Mouse (Mus musculus) stomach, embryonic 15.5 days (tissue): Measurements from ENCODE around the gene Fxr2. TPM values are rescaled to one million over a fixed set of nuclear protein-coding genes. Genes with fewer than 3 reads are reported as not detected.

Source experiments
- ATAC-seq: fragments of 200-750 bp; cut with Nextera tagmentation; 2 replicates; pipeline ENCODE4 v1.8.0; 2017; ENCODE audit warnings: low read depth, moderate number of reproducible peaks, moderate TSS enrichment; ENCODE audit not compliant: insufficient read depth, low FRiP score
- H3K27ac ChIP-seq: fragments of 300-500 bp; sonication (generic); 2 replicates; pipeline ENCODE4 v1.5.1; 2015; ENCODE audit warnings: mild to moderate bottlenecking, inconsistent platforms
- H3K27me3 ChIP-seq: fragments of 300-500 bp; sonication (generic); replicated peaks from 2 replicates; pipeline ENCODE4 v1.6.1; 2015; ENCODE audit warnings: inconsistent platforms
- H3K36me3 ChIP-seq: fragments of 300-500 bp; sonication (generic); 2 replicates; pipeline ENCODE4 v1.6.1; 2015; ENCODE audit warnings: inconsistent platforms
- H3K4me1 ChIP-seq: fragments of 300-500 bp; sonication (generic); 2 replicates; pipeline ENCODE4 v1.6.1; 2015; ENCODE audit warnings: inconsistent platforms
- H3K4me2 ChIP-seq: fragments of 300-500 bp; sonication (generic); 2 replicates; pipeline ENCODE4 v1.6.1; 2015; ENCODE audit warnings: mild to moderate bottlenecking, inconsistent platforms
- H3K4me3 ChIP-seq: fragments of 300-500 bp; sonication (generic); replicated peaks from 2 replicates; pipeline ENCODE4 v1.5.1; 2015; ENCODE audit warnings: inconsistent platforms
- H3K9ac ChIP-seq: fragments of 300-500 bp; sonication (generic); 2 replicates; pipeline ENCODE4 v1.6.1; 2015; ENCODE audit warnings: inconsistent platforms
- H3K9me3 ChIP-seq: fragments of 300-500 bp; sonication (generic); 2 replicates; pipeline ENCODE4 v1.6.1; 2016; ENCODE audit warnings: inconsistent platforms
- WGBS: fragments of 180-500 bp; shearing (Covaris S2); methylation state at CpG from one replicate; pipeline ENCODE4 v1.1.7; 2015; 5-methylcytosine and 5-hydroxymethylcytosine counted together
- polyA plus RNA-seq: library from polyadenylated mRNA; unstranded; fragments of >200 nt; fragmentation: Nextera tagmentation; extraction: Ambion mirVana; gene quantifications from 2 replicates; pipeline ENCODE4 v1.2.1, GENCODE M21; 2015

Gene Fxr2
- 21.0 and 27.0 TPM in 2 replicates for polyA plus RNA-seq

GRCm38 (mm10) chr11:69632284-69633089 lies at the start of gene Fxr2:
Gene Fxr2, plus strand, starts transcription at chr11:69632990.
- ATAC-seq: peak; percentile 98
- peak within 1 kb of the TSS; percentile 64 for H3K4me2 ChIP-seq
- peak within 1 kb of the TSS; percentile 99 for H3K9ac ChIP-seq
- under 1% methylated on average over 49 of the region's 56 CpGs for WGBS
- H3K36me3 ChIP-seq: no peaks in the 10 kb centered on the region
- no peaks in the 10 kb centered on the region for H3K9me3 ChIP-seq
- H3K4me1 ChIP-seq: peaks cover 8% of the 10 kb centered on the region; the same call in 1 of the 2 replicates
- peak within 1 kb of the TSS; percentile 97 for H3K27ac ChIP-seq
- no peaks in the 10 kb centered on the region for H3K27me3 ChIP-seq
- H3K4me3 ChIP-seq: peak within 1 kb of the TSS; percentile 98

- no peak for ATAC-seq
- WGBS: 84% methylated on average over 7 of the region's 7 CpGs
- H3K9me3 ChIP-seq: no peaks in the 10 kb centered on the region
Measured at GRCm38 (mm10) chr11:69584008-69584407, 48.8 kb upstream of the Fxr2 start.

GRCm38 (mm10) chr11:69584937-69585336 lies 47.9 kb upstream of the Fxr2 start:
- peaks cover 20% of the 10 kb centered on the region for H3K36me3 ChIP-seq
- no peaks in the 10 kb centered on the region for H3K9me3 ChIP-seq
- H3K27me3 ChIP-seq: no peaks in the 10 kb centered on the region
- H3K27ac ChIP-seq: no peak overlapping the region
- H3K4me3 ChIP-seq: no peak overlapping the region
- no peak overlapping the region for H3K4me2 ChIP-seq
- ATAC-seq: no peak
- peaks cover 13% of the 10 kb centered on the region for H3K4me1 ChIP-seq
- H3K9ac ChIP-seq: no peak overlapping the region
- WGBS: 92% methylated on average over 13 of the region's 13 CpGs

More at GRCm38 (mm10) chr11:69584008-69584407, 48.8 kb upstream of the Fxr2 start:
- Histone ChIP-seq H3K4me3 (no peak overlapping the region), H3K36me3 (peaks cover 13% of the 10 kb centered on the region), H3K4me2 (no peak overlapping the region), H3K27ac (no peak overlapping the region), H3K4me1 (peaks cover 13% of the 10 kb centered on the region), H3K27me3 (no peaks in the 10 kb centered on the region), H3K9ac (no peak overlapping the region)

GRCm38 (mm10) chr11:69585718-69586325 lies 47.0 kb upstream of the Fxr2 start:
- Histone ChIP-seq H3K4me3 (no peak overlapping the region), H3K27ac (no peak overlapping the region), H3K4me2 (no peak overlapping the region), H3K4me1 (peaks cover 13% of the 10 kb centered on the region), H3K9me3 (no peaks in the 10 kb centered on the region), H3K9ac (no peak overlapping the region), H3K27me3 (no peaks in the 10 kb centered on the region), H3K36me3 (peaks cover 29% of the 10 kb centered on the region)
- peak; percentile 59; the same call in 1 of the 2 replicates for ATAC-seq
- WGBS: 68% methylated on average over 7 of the region's 7 CpGs

- Histone ChIP-seq H3K27ac (no peak overlapping the region), H3K9ac (no peak overlapping the region), H3K4me2 (no peak overlapping the region), H3K9me3 (no peaks in the 10 kb centered on the region), H3K4me1 (peaks cover 3% of the 10 kb centered on the region; the same call in 1 of the 2 replicates), H3K36me3 (peaks cover 44% of the 10 kb centered on the region), H3K4me3 (no peak overlapping the region), H3K27me3 (no peaks in the 10 kb centered on the region)
- ATAC-seq: peak; percentile 38; the same call in 1 of the 2 replicates
- WGBS: 91% methylated on average over 22 of the region's 22 CpGs
Measured at GRCm38 (mm10) chr11:69589207-69589834, 43.5 kb upstream of the Fxr2 start.

- no peak overlapping the region for H3K9ac ChIP-seq
- H3K4me1 ChIP-seq: no peaks in the 10 kb centered on the region
- no peak for ATAC-seq
- no peaks in the 10 kb centered on the region for H3K9me3 ChIP-seq
- no peak overlapping the region for H3K4me3 ChIP-seq
- whole genome bisulfite sequencing: 91% methylated on average over 8 of the region's 8 CpGs
- H3K27me3 ChIP-seq: no peaks in the 10 kb centered on the region
- H3K36me3 ChIP-seq: peaks cover 44% of the 10 kb centered on the region
- H3K27ac ChIP-seq: no peak overlapping the region
- H3K4me2 ChIP-seq: no peak overlapping the region
Measured at GRCm38 (mm10) chr11:69590622-69591021, 42.2 kb upstream of the Fxr2 start.

- H3K9ac ChIP-seq: no peak overlapping the region
- H3K36me3 ChIP-seq: peaks cover 44% of the 10 kb centered on the region
Measured at GRCm38 (mm10) chr11:69591424-69591823, 41.4 kb upstream of the Fxr2 start.

GRCm38 (mm10) chr11:69591899-69592637 lies 40.7 kb upstream of the Fxr2 start:
- peaks cover 44% of the 10 kb centered on the region for H3K36me3 ChIP-seq
- H3K9ac ChIP-seq: no peak overlapping the region
- no peaks in the 10 kb centered on the region for H3K9me3 ChIP-seq
- WGBS: 75% methylated on average over 7 of the region's 7 CpGs
- H3K4me2 ChIP-seq: no peak overlapping the region
- H3K27ac ChIP-seq: no peak overlapping the region
- ATAC-seq: no peak
- no peaks in the 10 kb centered on the region for H3K4me1 ChIP-seq
- no peak overlapping the region for H3K4me3 ChIP-seq
- H3K27me3 ChIP-seq: no peaks in the 10 kb centered on the region

More at GRCm38 (mm10) chr11:69591424-69591823, 41.4 kb upstream of the Fxr2 start:
- Histone ChIP-seq H3K27me3 (no peaks in the 10 kb centered on the region), H3K27ac (no peak overlapping the region), H3K4me3 (no peak overlapping the region), H3K9me3 (no peaks in the 10 kb centered on the region), H3K4me1 (no peaks in the 10 kb centered on the region), H3K4me2 (no peak overlapping the region)
- WGBS: 77% methylated on average over 3 of the region's 3 CpGs
- no peak for ATAC-seq

GRCm38 (mm10) chr11:69592799-69593198 lies 40.0 kb upstream of the Fxr2 start:
- H3K9ac ChIP-seq: no peak overlapping the region
- no peak overlapping the region for H3K4me2 ChIP-seq
- H3K4me3 ChIP-seq: no peak overlapping the region
- H3K4me1 ChIP-seq: no peaks in the 10 kb centered on the region
- ATAC-seq: no peak
- peaks cover 42% of the 10 kb centered on the region for H3K36me3 ChIP-seq
- H3K27me3 ChIP-seq: no peaks in the 10 kb centered on the region
- no peaks in the 10 kb centered on the region for H3K9me3 ChIP-seq
- WGBS: 85% methylated on average over 4 of the region's 4 CpGs
- no peak overlapping the region for H3K27ac ChIP-seq

GRCm38 (mm10) chr11:69594853-69595252 lies 37.9 kb upstream of the Fxr2 start:
- no peaks in the 10 kb centered on the region for H3K9me3 ChIP-seq
- H3K4me3 ChIP-seq: no peak overlapping the region
- H3K36me3 ChIP-seq: peaks cover 25% of the 10 kb centered on the region
- peaks cover 7% of the 10 kb centered on the region for H3K4me1 ChIP-seq
- H3K4me2 ChIP-seq: no peak overlapping the region
- no peak overlapping the region for H3K27ac ChIP-seq
- H3K27me3 ChIP-seq: no peaks in the 10 kb centered on the region
- no peak overlapping the region for H3K9ac ChIP-seq
- WGBS: 91% methylated on average over 6 of the region's 6 CpGs
- ATAC-seq: no peak

- 13% methylated on average over 9 of the region's 9 CpGs for WGBS
- Histone ChIP-seq H3K4me2 (peak overlapping the region; percentile 40; the same call in 1 of the 2 replicates), H3K27ac (peak overlapping the region; percentile 61), H3K27me3 (peaks cover 5% of the 10 kb centered on the region; the same call in 1 of the 2 replicates), H3K9ac (no peak overlapping the region), H3K9me3 (no peaks in the 10 kb centered on the region), H3K4me3 (no peak overlapping the region), H3K4me1 (peaks cover 31% of the 10 kb centered on the region), H3K36me3 (no peaks in the 10 kb centered on the region)
- no peak for ATAC-seq
Measured at GRCm38 (mm10) chr11:69599436-69599835, 33.4 kb upstream of the Fxr2 start.
